Mouse (Mus musculus) intestine, postnatal 0 days (tissue): Measurements from ENCODE around the gene Tom1l2. TPM values are rescaled to one million over a fixed set of nuclear protein-coding genes. Genes with fewer than 3 reads are reported as not detected.

Source experiments
- ATAC-seq: fragments of 200-750 bp; cut with Nextera tagmentation; 2 replicates; pipeline ENCODE4 v1.8.0; 2017; ENCODE audit warnings: mild to moderate bottlenecking, moderate TSS enrichment, moderate library complexity
- H3K27ac ChIP-seq: fragments of 300-500 bp; sonication (generic); 2 replicates; pipeline ENCODE4 v1.5.1; 2014; ENCODE audit warnings: mild to moderate bottlenecking, low read depth, low read length, moderate library complexity
- H3K27me3 ChIP-seq: fragments of 300-500 bp; sonication (generic); replicated peaks from 2 replicates; pipeline ENCODE4 v1.6.1; 2014; ENCODE audit warnings: low read length, mixed read lengths; ENCODE audit not compliant: control insufficient read depth, insufficient read depth
- H3K36me3 ChIP-seq: fragments of 300-500 bp; sonication (generic); 2 replicates; pipeline ENCODE4 v1.6.1; 2014; ENCODE audit warnings: mild to moderate bottlenecking, moderate library complexity; ENCODE audit not compliant: control insufficient read depth, insufficient read depth
- H3K4me1 ChIP-seq: fragments of 300-500 bp; sonication (generic); replicated peaks from 2 replicates; pipeline ENCODE4 v1.6.1; 2014; ENCODE audit warnings: antibody characterized with exemption, low read length, mixed read lengths; ENCODE audit not compliant: control insufficient read depth, insufficient read depth
- H3K4me2 ChIP-seq: fragments of 300-500 bp; sonication (generic); replicated peaks from 2 replicates; pipeline ENCODE4 v1.6.1; 2014; ENCODE audit warnings: low read depth, mild to moderate bottlenecking, moderate library complexity
- H3K4me3 ChIP-seq: fragments of 300-500 bp; sonication (generic); 2 replicates; pipeline ENCODE4 v1.5.1; 2014; ENCODE audit warnings: low read depth, low read length
- H3K9ac ChIP-seq: fragments of 300-500 bp; sonication (generic); 2 replicates; pipeline ENCODE4 v1.6.1; 2014; ENCODE audit warnings: mild to moderate bottlenecking, low read depth, low read length
- H3K9me3 ChIP-seq: fragments of 300-500 bp; sonication (generic); 2 replicates; pipeline ENCODE4 v1.6.1; 2016; ENCODE audit warnings: mixed run types; ENCODE audit not compliant: control insufficient read depth
- CTCF ChIP-seq: sonication (generic); IDR thresholded peaks from 2 replicates; pipeline ENCODE4 v1.5.1; 2016; ENCODE audit warnings: low read depth, mild to moderate bottlenecking, control low read depth, antibody characterized with exemption, moderate library complexity
- WGBS: fragments of 180-500 bp; shearing (Covaris S2); extraction: QIAGEN DNeasy Blood & Tissue Kit; methylation state at CpG from one replicate; pipeline ENCODE4 v1.1.7; 2014; 5-methylcytosine and 5-hydroxymethylcytosine counted together
- polyA plus RNA-seq: library from polyadenylated mRNA; unstranded; fragments of >200 nt; fragmentation: Nextera tagmentation; extraction: Ambion mirVana; gene quantifications from 2 replicates; pipeline ENCODE4 v1.2.1, GENCODE M21; 2015

Tom1l2 gene
- polyA plus RNA-seq, 1 experiment from 2014 or later, result 29.6 TPM

- Histone ChIP-seq H3K27ac (no peak overlapping the region), H3K9ac (no peak overlapping the region), H3K27me3 (no peaks in the 10 kb centered on the region), H3K4me3 (no peak overlapping the region), H3K4me1 (peaks cover 4% of the 10 kb centered on the region; the same call in 1 of the 2 replicates), H3K9me3 (no peaks in the 10 kb centered on the region), H3K4me2 (no peak overlapping the region), H3K36me3 (peaks cover 47% of the 10 kb centered on the region)
- TF ChIP-seq CTCF, result peak; percentile 80
- no peak for ATAC-seq
- 58% methylated on average over 6 of the region's 6 CpGs for whole genome bisulfite sequencing
Measured at GRCm38 (mm10) chr11:60250971-60251643, 101.6 kb downstream of the Tom1l2 start.

- Histone ChIP-seq H3K9ac (no peak overlapping the region), H3K9me3 (no peaks in the 10 kb centered on the region), H3K27ac (no peak overlapping the region), H3K36me3 (peaks cover 46% of the 10 kb centered on the region), H3K4me1 (peaks cover 4% of the 10 kb centered on the region; the same call in 1 of the 2 replicates), H3K4me3 (no peak overlapping the region), H3K27me3 (no peaks in the 10 kb centered on the region), H3K4me2 (no peak overlapping the region)
- no peak for ATAC-seq
- WGBS, result 91% methylated on average over 2 of the region's 2 CpGs
- peak; percentile 5; the same call in 1 of the 2 replicates for TF ChIP-seq CTCF
Measured at GRCm38 (mm10) chr11:60249885-60250284, 102.8 kb downstream of the Tom1l2 start.

GRCm38 (mm10) chr11:60248596-60249404, 103.9 kb downstream of the Tom1l2 start:
- Histone ChIP-seq H3K4me2 (no peak overlapping the region), H3K4me1 (peaks cover 4% of the 10 kb centered on the region; the same call in 1 of the 2 replicates), H3K9me3 (no peaks in the 10 kb centered on the region), H3K27ac (no peak overlapping the region), H3K27me3 (no peaks in the 10 kb centered on the region), H3K4me3 (no peak overlapping the region), H3K9ac (no peak overlapping the region), H3K36me3 (peaks cover 44% of the 10 kb centered on the region)
- no peak for ATAC-seq
- TF ChIP-seq CTCF, result peak; percentile 46
- 53% methylated on average over 13 of the region's 13 CpGs for WGBS

GRCm38 (mm10) chr11:60247753-60248550, 104.8 kb downstream of the Tom1l2 start:
- H3K4me2 ChIP-seq, result no peak overlapping the region
- 56% methylated on average over 5 of the region's 5 CpGs for WGBS
- H3K27ac ChIP-seq, result no peak overlapping the region

GRCm38 (mm10) chr11:60246077-60246476, 106.6 kb downstream of the Tom1l2 start:
- peaks cover 4% of the 10 kb centered on the region; the same call in 1 of the 2 replicates for H3K4me1 ChIP-seq
- H3K9ac ChIP-seq, result no peak overlapping the region
- H3K9me3 ChIP-seq, result no peaks in the 10 kb centered on the region
- no peak overlapping the region for H3K4me3 ChIP-seq
- H3K27ac ChIP-seq, result peak overlapping the region; percentile 94; the same call in 1 of the 2 replicates
- H3K4me2 ChIP-seq, result no peak overlapping the region
- no peak for TF ChIP-seq CTCF
- H3K27me3 ChIP-seq, result no peaks in the 10 kb centered on the region
- H3K36me3 ChIP-seq, result peaks cover 47% of the 10 kb centered on the region
- ATAC-seq, result no peak

More at GRCm38 (mm10) chr11:60247753-60248550, 104.8 kb downstream of the Tom1l2 start:
- H3K27me3 ChIP-seq, result no peaks in the 10 kb centered on the region
- no peaks in the 10 kb centered on the region for H3K9me3 ChIP-seq
- ATAC-seq, result no peak
- H3K4me1 ChIP-seq, result peaks cover 4% of the 10 kb centered on the region; the same call in 1 of the 2 replicates
- H3K9ac ChIP-seq, result no peak overlapping the region
- peaks cover 43% of the 10 kb centered on the region for H3K36me3 ChIP-seq
- TF ChIP-seq CTCF, result no peak
- H3K4me3 ChIP-seq, result no peak overlapping the region
